Mouse (Mus musculus) layer of hippocampus, adult 2 months (tissue): Measurements from ENCODE around the gene Urgcp. TPM values are rescaled to one million over a fixed set of nuclear protein-coding genes. Genes with fewer than 3 reads are reported as not detected.

Source experiments
- DNase-seq, 2 experiments: peaks; one replicate each; pipeline ENCODE4 v3.0.0; 2022; ENCODE audit warnings: low spot score in 2 of 2
- H3K27ac ChIP-seq: fragments of 200-600 bp; 2 replicates; pipeline ENCODE4 v1.8.1; 2022
- H3K4me3 ChIP-seq: fragments of 200-600 bp; 2 replicates; pipeline ENCODE4 v1.8.1; 2022; ENCODE audit warnings: mild to moderate bottlenecking
- CTCF ChIP-seq: fragments of 200-600 bp; conservative IDR thresholded peaks from 2 replicates; pipeline ENCODE4 v1.8.1; 2022; ENCODE audit warnings: antibody characterized with exemption, mild to moderate bottlenecking, moderate library complexity
- total RNA-seq, 2 experiments: library from RNA; stranded (reverse); gene quantifications; 2 replicates each; pipeline ENCODE4 v1.2.3; 2021

Urgcp gene
- total RNA-seq, 2 experiments from 2014 or later, result 65.3 to 67.2 TPM

DNA sequence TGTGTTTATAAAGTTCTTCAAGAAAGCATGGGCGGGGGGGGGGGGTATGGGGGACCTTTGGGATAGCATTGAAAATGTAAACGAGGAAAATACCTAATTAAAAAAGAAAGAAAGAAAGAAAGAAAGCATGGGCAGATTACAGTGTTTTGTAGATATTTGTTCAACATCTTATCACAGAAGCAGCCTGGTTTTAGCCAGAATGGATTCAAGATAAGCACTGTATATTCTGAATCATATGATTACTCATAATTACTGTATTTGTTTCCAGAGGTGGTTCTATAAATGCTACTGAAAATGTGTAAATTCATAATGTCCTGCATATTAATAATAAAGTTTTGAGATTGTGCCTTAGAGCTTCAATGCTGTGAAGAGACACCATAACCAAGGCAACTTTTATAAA lies 60.9 kb downstream of the Urgcp start:
- no peak for DNase-seq
- H3K27ac ChIP-seq, result no peak overlapping the region
- H3K4me3 ChIP-seq, result no peak overlapping the region
- TF ChIP-seq CTCF, result no peak

DNA sequence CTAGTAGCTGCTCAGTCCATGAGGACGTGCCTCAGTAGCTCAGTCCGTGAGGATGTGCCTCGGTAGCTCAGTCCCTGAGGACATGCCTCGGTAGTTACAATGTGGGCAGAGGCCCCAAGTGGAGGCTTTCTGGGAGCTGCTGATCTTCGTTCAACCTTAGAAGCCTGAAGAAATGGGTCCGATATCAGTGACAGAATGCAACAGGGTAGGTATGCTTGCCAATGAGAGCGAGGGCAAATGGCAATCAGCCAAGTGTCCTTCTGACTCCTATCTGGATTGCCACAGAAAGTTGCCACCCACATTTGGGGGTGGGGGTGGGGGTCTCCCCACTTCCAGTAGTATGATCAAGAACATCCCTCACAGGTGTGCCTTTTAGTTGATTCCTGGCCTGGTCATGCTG lies 61.4 kb downstream of the Urgcp start:
- Histone ChIP-seq H3K4me3 (no peak overlapping the region), H3K27ac (no peak overlapping the region)
- no peak for TF ChIP-seq CTCF
- DNase-seq, result no peak

DNA sequence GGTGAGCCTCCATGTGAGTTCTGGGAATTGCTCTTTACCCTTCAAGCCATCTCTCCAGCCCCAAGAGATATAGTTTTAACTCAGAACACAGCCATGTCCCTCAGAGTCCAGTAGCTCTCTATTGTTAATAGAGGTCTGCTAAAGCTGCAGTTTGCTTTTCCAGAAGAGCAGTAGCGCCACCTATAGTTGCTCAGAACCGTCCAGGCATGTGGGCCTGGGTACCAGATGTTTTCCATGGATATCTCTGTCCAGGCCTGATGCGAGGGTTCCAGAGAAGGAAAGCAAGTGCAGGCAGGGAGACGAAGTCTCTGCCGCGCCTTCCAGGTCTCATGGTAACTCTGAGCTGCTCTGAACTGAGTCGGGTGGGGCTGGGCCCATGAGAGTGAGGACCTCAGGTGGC lies 70.4 kb downstream of the Urgcp start:
- TF ChIP-seq CTCF, result peak; percentile 84
- Histone ChIP-seq H3K4me3 (no peak overlapping the region), H3K27ac (no peak overlapping the region)
- DNase-seq, result peak; percentile 32 to 48

DNA sequence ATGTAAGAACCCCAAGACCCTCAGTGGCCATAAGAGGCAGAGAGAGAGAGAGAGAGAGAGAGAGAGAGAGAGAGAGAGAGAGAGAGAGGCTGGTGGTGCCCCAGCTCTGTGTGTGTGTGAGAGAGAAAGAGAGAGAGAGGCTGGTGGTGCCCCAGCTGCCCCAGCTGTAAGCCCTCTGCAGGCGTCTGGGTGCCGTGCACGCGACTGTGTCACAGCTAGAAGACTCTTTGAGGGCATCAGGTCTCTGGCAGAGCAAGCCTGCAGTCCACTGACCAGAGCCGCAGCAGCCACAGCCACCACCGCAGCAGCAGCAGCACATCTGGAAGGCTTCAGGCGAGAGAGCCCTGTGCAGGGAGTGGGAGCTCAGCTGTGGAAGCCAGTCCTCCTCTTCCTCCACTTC lies 77.9 kb downstream of the Urgcp start:
- DNase-seq, result no peak
- no peak overlapping the region for H3K27ac ChIP-seq
- no peak overlapping the region for H3K4me3 ChIP-seq
- TF ChIP-seq CTCF, result no peak

DNA sequence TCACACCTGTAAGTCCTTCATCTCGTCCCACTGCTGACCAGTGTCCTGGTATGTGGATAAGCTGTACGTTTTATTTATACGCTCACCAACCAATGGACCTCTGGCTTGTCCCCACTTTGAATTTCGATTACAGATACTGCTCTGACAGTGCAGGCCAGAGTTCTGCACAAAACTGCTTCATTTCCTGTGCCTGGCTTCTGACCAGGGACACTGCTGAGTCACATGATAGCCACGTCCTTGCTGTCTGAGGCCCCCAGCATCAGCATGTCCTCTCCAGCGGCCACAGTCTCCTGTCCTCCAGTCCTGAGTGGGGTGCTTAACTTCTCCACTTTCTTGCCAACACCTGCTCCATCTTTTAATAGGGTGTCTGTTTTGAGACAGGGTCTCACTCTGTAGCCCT lies 79.6 kb downstream of the Urgcp start:
- no peak for DNase-seq
- Histone ChIP-seq H3K4me3 (no peak overlapping the region), H3K27ac (no peak overlapping the region)
- no peak for TF ChIP-seq CTCF

Other genes starting within 250 kb of the Urgcp start
- 10 to 100 TPM; 87.6 to 94.5 TPM for gene Xbp1, start 241.7 kb downstream of the Urgcp start, total RNA-seq
- gene Ccdc117, start 220.2 kb downstream of the Urgcp start, total RNA-seq, result 10 to 100 TPM; 11.8 to 13.9 TPM
- gene Ankrd36, start 192.7 kb downstream of the Urgcp start, total RNA-seq, result not detected
- 10 to 100 TPM; 57.3 to 61.4 TPM for gene Mrps24, start 46.7 kb downstream of the Urgcp start, total RNA-seq
- gene Dbnl, start 26.1 kb upstream of the Urgcp start, total RNA-seq, result 10 to 100 TPM; 74.6 to 80.0 TPM
- gene Pgam2, start 41.4 kb upstream of the Urgcp start, total RNA-seq, result 10 to 100 TPM; 14.7 to 16.2 TPM
- gene Polm, start 75.6 kb upstream of the Urgcp start, total RNA-seq, result 10 to 100 TPM; 14.1 to 15.5 TPM
- 1 to 10 TPM; 6.2 to 9.1 TPM for gene Aebp1, start 99.6 kb upstream of the Urgcp start, total RNA-seq
- 10 to 100 TPM; 19.8 to 23.2 TPM for gene Pold2, start 115.9 kb upstream of the Urgcp start, total RNA-seq
- not detected for gene Myl7, start 136.4 kb upstream of the Urgcp start, total RNA-seq
- 1 to 10 TPM; 2.4 to 3.3 TPM for gene Gck, start 187.7 kb upstream of the Urgcp start, total RNA-seq
- 10 to 100 TPM; 63.4 to 71.4 TPM for gene Ykt6, start 193.3 kb upstream of the Urgcp start, total RNA-seq